Mouse (Mus musculus) neutrophil, adult 5-6 weeks (primary cell): ENCODE measurements around the gene Cdk6. TPM values are rescaled to one million over a fixed set of nuclear protein-coding genes. Genes with fewer than 3 reads are reported as not detected.
"Not testable (repeated sequence)": the region's sequence is repeated elsewhere in the genome, so short reads cannot be mapped to it uniquely, and the experiment has no call there.

Source experiments
- ATAC-seq: fragments of 151-379, 151-347 bp; 2 replicates; pipeline ENCODE4 v1.8.0; 2017; ENCODE audit warnings: mild to moderate bottlenecking, moderate TSS enrichment; ENCODE audit not compliant: insufficient number of reproducible peaks, poor library complexity, low FRiP score, severe bottlenecking; ENCODE audit errors: extremely low read depth
- total RNA-seq: library from RNA; stranded (forward); fragments of 200-1000 nt; gene quantifications from 2 replicates; pipeline ENCODE4 v1.2.3, GENCODE M21; 2017

The Cdk6 gene
- total RNA-seq, 1 experiment from 2014 or later: 11.4 TPM

- ATAC-seq: no peak
Observed at GRCm38 (mm10) chr5:3342771-3343565, 1.7 kb downstream of the Cdk6 start.

GRCm38 (mm10) chr5:3343566-3344080 is 2.3 kb downstream of the Cdk6 start:
- 0 out of 2 replicates have a peak, but pooled peaks have one; percentile 6 for ATAC-seq

GRCm38 (mm10) chr5:3344081-3344631 is 2.9 kb downstream of the Cdk6 start:
- peak; percentile 70 for ATAC-seq

- not testable (repeated sequence) for ATAC-seq
Observed at GRCm38 (mm10) chr5:3345540-3345939, 4.3 kb downstream of the Cdk6 start.

- ATAC-seq: not testable (repeated sequence)
Observed at GRCm38 (mm10) chr5:3349393-3349792, 8.1 kb downstream of the Cdk6 start.

- not testable (repeated sequence) for ATAC-seq
Observed at GRCm38 (mm10) chr5:3351836-3352235, 10.6 kb downstream of the Cdk6 start.

GRCm38 (mm10) chr5:3352314-3352713 is 11.0 kb downstream of the Cdk6 start:
- ATAC-seq: no peak

GRCm38 (mm10) chr5:3352827-3353226 is 11.5 kb downstream of the Cdk6 start:
- ATAC-seq: no peak

GRCm38 (mm10) chr5:3354307-3354706 is 13.0 kb downstream of the Cdk6 start:
- no peak for ATAC-seq

GRCm38 (mm10) chr5:3355032-3355536 is 13.8 kb downstream of the Cdk6 start:
- no peak for ATAC-seq

GRCm38 (mm10) chr5:3355560-3356260 is 14.4 kb downstream of the Cdk6 start:
- peak; percentile 68 for ATAC-seq

- no peak for ATAC-seq
Observed at GRCm38 (mm10) chr5:3356261-3356778, 15.0 kb downstream of the Cdk6 start.

GRCm38 (mm10) chr5:3357496-3357895 is 16.2 kb downstream of the Cdk6 start:
- ATAC-seq: no peak

GRCm38 (mm10) chr5:3358687-3359520 is 17.6 kb downstream of the Cdk6 start:
- no peak for ATAC-seq

- ATAC-seq: no peak
Observed at GRCm38 (mm10) chr5:3359914-3360313, 18.6 kb downstream of the Cdk6 start.

- no peak for ATAC-seq
Observed at GRCm38 (mm10) chr5:3361252-3361651, 20.0 kb downstream of the Cdk6 start.

GRCm38 (mm10) chr5:3362111-3362510 is 20.8 kb downstream of the Cdk6 start:
- no peak for ATAC-seq
